Mouse (Mus musculus): ENCODE measurements around the gene Fmo1. TPM values are rescaled to one million over a fixed set of nuclear protein-coding genes. Genes with fewer than 3 reads are reported as not detected.

The Fmo1 gene
- 0.33 and 2.3 TPM in 2 replicates for polyA plus RNA-seq (2012; rRNA removed)

DNA sequence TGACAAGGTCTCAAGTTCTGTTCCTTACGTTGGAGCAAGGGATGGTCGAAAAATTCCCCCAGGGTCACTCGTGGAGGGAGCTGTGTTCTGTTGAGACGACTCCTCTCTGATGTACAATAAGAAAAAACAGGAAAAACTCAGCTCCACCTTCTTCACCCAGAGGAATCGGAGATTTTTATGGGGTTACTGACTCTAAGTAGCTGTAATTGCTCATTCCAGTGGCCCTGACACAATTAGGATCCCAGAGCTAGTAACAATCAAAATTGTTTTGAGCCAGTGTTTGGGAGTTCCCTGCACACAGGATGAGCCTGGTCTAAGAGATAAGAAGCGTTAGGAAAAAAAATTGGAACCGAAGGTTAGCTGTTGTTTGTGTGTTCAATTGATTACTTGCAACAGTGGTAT lies at the start of gene Fmo1:
Fmo1 (minus strand) TSS at position 331 of the 402 bp plus-strand sequence.

DNA sequence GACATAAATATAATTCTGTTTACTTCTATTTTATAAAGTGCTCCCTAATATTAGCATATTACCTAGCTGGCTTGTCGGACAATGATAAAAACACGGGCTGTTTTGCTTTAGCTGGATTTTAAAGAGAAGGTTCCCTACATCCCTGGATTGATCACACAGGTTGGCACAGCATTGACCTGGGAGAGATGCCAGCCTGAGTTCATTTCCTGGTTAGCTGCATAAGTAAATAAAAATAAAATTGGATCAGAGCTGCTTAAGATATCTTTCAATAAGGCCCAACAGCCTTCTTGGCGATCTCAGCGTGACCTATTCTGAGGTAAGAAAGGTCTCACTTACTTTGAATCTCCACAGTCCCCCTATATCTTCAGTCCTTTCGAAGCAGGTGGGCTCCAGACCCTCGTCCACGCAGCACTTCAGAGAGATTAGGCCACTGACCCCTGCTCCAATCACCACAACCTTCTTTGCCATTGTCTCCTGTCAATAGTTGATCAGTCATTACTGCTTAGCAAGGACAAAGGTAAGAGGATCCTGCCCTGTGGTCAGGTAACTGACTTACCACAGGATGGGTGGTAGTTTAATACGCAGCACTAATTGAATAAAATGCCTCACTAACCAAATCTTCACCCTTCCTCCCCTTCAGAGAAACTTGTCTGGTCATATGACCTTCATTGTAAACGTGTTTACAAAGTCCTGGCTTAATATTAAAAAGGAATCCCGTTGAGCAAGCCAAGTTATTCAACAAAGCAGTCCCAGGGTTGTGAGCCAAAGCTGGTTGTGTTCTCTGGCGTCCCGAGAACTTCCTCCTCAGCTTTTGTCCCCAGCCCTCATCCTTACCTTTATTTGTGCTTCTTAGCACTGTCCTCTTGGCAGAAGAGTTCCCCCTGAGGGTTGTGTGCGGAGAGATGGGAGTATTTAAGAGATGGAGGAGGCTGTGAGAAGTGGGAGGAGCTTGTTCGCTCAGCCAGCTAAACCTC lies 31.7 kb upstream of the Fmo1 start, which contains the start of gene Fmo2:
Fmo2 (minus strand) TSS at position 889 of the 974 bp plus-strand sequence.

DNA sequence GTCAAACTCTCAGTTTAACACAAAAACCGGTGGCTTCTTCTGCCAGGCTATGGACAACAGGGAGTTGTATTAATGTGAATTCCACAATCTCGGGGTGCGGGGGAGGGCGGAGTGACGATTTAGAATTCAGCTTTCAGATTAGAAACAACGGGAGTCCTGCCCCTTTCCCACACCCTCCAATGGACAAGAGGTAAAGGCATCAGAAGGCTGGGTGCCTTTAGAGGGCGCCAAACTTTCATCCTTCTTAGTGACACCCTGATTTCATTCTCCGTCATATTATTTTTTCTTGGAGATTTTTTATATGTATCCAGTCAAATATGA lies 52.6 kb downstream of the Fmo1 start, which contains the start of gene Fmo4:
Fmo4 (minus strand) TSS at position 137 of the 321 bp plus-strand sequence.

Other genes with a start within 250 kb of the Fmo1 start
- gene Myoc, start 227.5 kb downstream of the Fmo1 start, polyA plus RNA-seq (2012; rRNA removed), result 0.12 and 0.15 TPM in 2 replicates
- not detected in 2 replicates for gene Myocos, start 208.4 kb downstream of the Fmo1 start, polyA plus RNA-seq (2012; rRNA removed)
- gene Prrc2c, start 126.1 kb downstream of the Fmo1 start, polyA plus RNA-seq (2012; rRNA removed), result 7.8 and 12.9 TPM in 2 replicates
- 0.13 TPM in 1 of 2 replicates, not detected in the other for gene Fmo4, start 52.6 kb downstream of the Fmo1 start, polyA plus RNA-seq (2012; rRNA removed)
- 0.78 and 1.9 TPM in 2 replicates for gene Fmo2, start 32.1 kb upstream of the Fmo1 start, polyA plus RNA-seq (2012; rRNA removed)
- not detected in 2 replicates for gene Fmo6, start 70.9 kb upstream of the Fmo1 start, polyA plus RNA-seq (2012; rRNA removed)
- gene Fmo3, start 117.9 kb upstream of the Fmo1 start, polyA plus RNA-seq (2012; rRNA removed), result not detected in 2 replicates
- gene Mroh9, start 219.1 kb upstream of the Fmo1 start, polyA plus RNA-seq (2012; rRNA removed), result not detected in 2 replicates

Measured in stomach, adult 2 months (tissue).